Mouse (Mus musculus) G1E (cell line): ENCODE measurements around the gene St6galnac6. TPM values are rescaled to one million over a fixed set of nuclear protein-coding genes. Genes with fewer than 3 reads are reported as not detected.

ENCODE experiments used
- ATAC-seq: 2 replicates; pipeline ENCODE4 v1.8.0; 2016; ENCODE audit warnings: mild to moderate bottlenecking; ENCODE audit not compliant: insufficient number of reproducible peaks, poor library complexity, low FRiP score, severe bottlenecking; ENCODE audit errors: extremely low read depth
- DNase-seq: peaks from one replicate; pipeline ENCODE4 v3.0.0; 2012; ENCODE audit warnings: low spot score
- H3K27me3 ChIP-seq: 2 replicates; pipeline ENCODE4 v1.6.1; 2012; ENCODE audit warnings: mild to moderate bottlenecking, low read length, inconsistent platforms; ENCODE audit not compliant: insufficient read depth
- H3K36me3 ChIP-seq: replicated peaks from 2 replicates; pipeline ENCODE3; 2012; ENCODE audit warnings: mild to moderate bottlenecking, inconsistent platforms
- H3K4me1 ChIP-seq: 2 replicates; pipeline ENCODE4 v1.6.1; 2012; ENCODE audit warnings: low read depth, low read length, inconsistent platforms, mixed read lengths; ENCODE audit not compliant: insufficient read depth
- H3K4me3 ChIP-seq: 2 replicates; pipeline ENCODE4 v1.5.1; 2012; ENCODE audit warnings: low read depth, mild to moderate bottlenecking, inconsistent platforms, low read length, moderate library complexity, mixed read lengths
- H3K9me3 ChIP-seq: replicated peaks from 2 replicates; pipeline ENCODE4 v1.6.1; 2012; ENCODE audit warnings: inconsistent platforms
- CTCF ChIP-seq: IDR thresholded peaks from 2 replicates; pipeline ENCODE4 v1.5.1; 2012; ENCODE audit warnings: low read depth, low read length, inconsistent platforms, mixed read lengths
- GATA1 ChIP-seq: IDR thresholded peaks from 2 replicates; pipeline ENCODE4 v1.6.1; 2012; ENCODE audit warnings: borderline replicate concordance, low read length, inconsistent platforms, mixed read lengths
- GATA2 ChIP-seq: IDR thresholded peaks from 2 replicates; pipeline ENCODE4 v1.6.1; 2012; ENCODE audit warnings: low read depth, low read length, inconsistent platforms, borderline replicate concordance
- POLR2AphosphoS5 ChIP-seq: IDR thresholded peaks from 2 replicates; pipeline ENCODE4 v1.6.1; 2012; ENCODE audit warnings: low read depth, low read length, inconsistent platforms; ENCODE audit not compliant: insufficient replicate concordance
- TAL1 ChIP-seq: conservative IDR thresholded peaks from 2 replicates; pipeline ENCODE4 v1.6.1; 2012; ENCODE audit warnings: low read depth, low read length, inconsistent platforms, mixed read lengths
- polyA plus RNA-seq: library from polyadenylated mRNA; stranded (reverse); fragments of >175 nt; gene quantifications from 2 replicates; pipeline ENCODE4 v1.2.3, GENCODE M21; 2012
- total RNA-seq, 2 experiments: library from RNA; stranded (forward) in 1 of 2; stranded (reverse) in 1 of 2; fragments of 200-1000 nt in 1 of 2; fragments of >200 nt in 1 of 2; fragmentation: Nextera tagmentation in 1 of 2; gene quantifications; 2 replicates each; pipeline ENCODE4 v1.2.3; 2014 to 2017

The St6galnac6 gene
- 18.3 and 20.2 TPM in 2 replicates for total RNA-seq (2014; fragmentation: Nextera tagmentation)
- 16.8 and 19.8 TPM in 2 replicates for total RNA-seq (2017)
- 36.6 and 39.2 TPM in 2 replicates for polyA plus RNA-seq

GRCm38 (mm10) chr2:32599409-32599808, at the start of gene St6galnac6:
Gene St6galnac6, plus strand, starts transcription at chr2:32599709.
- Histone ChIP-seq H3K27me3 (no peaks in the 10 kb centered on the region), H3K4me1 (peaks cover 27% of the 10 kb centered on the region), H3K36me3 (peaks cover 61% of the 10 kb centered on the region), H3K9me3 (no peaks in the 10 kb centered on the region), H3K4me3 (no peak within 1 kb of the TSS)
- ATAC-seq (no peak), DNase-seq (no peak)
- TF ChIP-seq TAL1, result no peak
- no peak for TF ChIP-seq CTCF
- TF ChIP-seq POLR2AphosphoS5, result no peak
- TF ChIP-seq GATA1, result no peak
- TF ChIP-seq GATA2, result no peak

GRCm38 (mm10) chr2:32549764-32550163, 49.7 kb upstream of the St6galnac6 start:
- peaks cover 15% of the 10 kb centered on the region; the same call in 1 of the 2 replicates for H3K27me3 ChIP-seq
- DNase-seq (no peak), ATAC-seq (no peak)
- H3K36me3 ChIP-seq, result peaks cover 80% of the 10 kb centered on the region
- no peak overlapping the region for H3K4me3 ChIP-seq
- no peak for TF ChIP-seq CTCF
- no peak for TF ChIP-seq POLR2AphosphoS5
- no peak for TF ChIP-seq GATA2
- no peak for TF ChIP-seq TAL1
- TF ChIP-seq GATA1, result no peak
- peaks cover 17% of the 10 kb centered on the region for H3K4me1 ChIP-seq
- no peaks in the 10 kb centered on the region for H3K9me3 ChIP-seq

GRCm38 (mm10) chr2:32551236-32551635, 48.3 kb upstream of the St6galnac6 start:
- no peak for TF ChIP-seq CTCF
- TF ChIP-seq GATA1, result no peak
- TF ChIP-seq TAL1, result no peak
- no peak for TF ChIP-seq POLR2AphosphoS5
- TF ChIP-seq GATA2, result no peak
- Histone ChIP-seq H3K36me3 (peaks cover 78% of the 10 kb centered on the region), H3K27me3 (peaks cover 15% of the 10 kb centered on the region; the same call in 1 of the 2 replicates), H3K9me3 (no peaks in the 10 kb centered on the region), H3K4me1 (peaks cover 28% of the 10 kb centered on the region), H3K4me3 (no peak overlapping the region)
- DNase-seq (no peak), ATAC-seq (no peak)

GRCm38 (mm10) chr2:32553592-32554148, 45.8 kb upstream of the St6galnac6 start:
- Histone ChIP-seq H3K27me3 (peaks cover 21% of the 10 kb centered on the region; the same call in 1 of the 2 replicates), H3K4me1 (peaks cover 34% of the 10 kb centered on the region), H3K9me3 (no peaks in the 10 kb centered on the region), H3K36me3 (peaks cover 80% of the 10 kb centered on the region), H3K4me3 (no peak overlapping the region)
- ATAC-seq, result no peak
- TF ChIP-seq GATA1, result no peak
- DNase-seq, result no peak

GRCm38 (mm10) chr2:32555484-32555883, 44.0 kb upstream of the St6galnac6 start:
- ATAC-seq, result no peak
- no peak for DNase-seq
- TF ChIP-seq CTCF, result no peak
- no peak for TF ChIP-seq GATA1
- TF ChIP-seq POLR2AphosphoS5, result no peak
- no peak for TF ChIP-seq GATA2
- no peak for TF ChIP-seq TAL1
- peaks cover 16% of the 10 kb centered on the region; the same call in 1 of the 2 replicates for H3K27me3 ChIP-seq
- peaks cover 80% of the 10 kb centered on the region for H3K36me3 ChIP-seq
- peaks cover 38% of the 10 kb centered on the region for H3K4me1 ChIP-seq
- no peaks in the 10 kb centered on the region for H3K9me3 ChIP-seq
- no peak overlapping the region for H3K4me3 ChIP-seq

- DNase-seq, result no peak
- ATAC-seq, result no peak
- no peak overlapping the region for H3K4me3 ChIP-seq
- H3K4me1 ChIP-seq, result peaks cover 40% of the 10 kb centered on the region
- peaks cover 82% of the 10 kb centered on the region for H3K36me3 ChIP-seq
- TF ChIP-seq CTCF (no peak), GATA1 (no peak), TAL1 (no peak), POLR2AphosphoS5 (no peak), GATA2 (no peak)
- H3K27me3 ChIP-seq, result peaks cover 13% of the 10 kb centered on the region; the same call in 1 of the 2 replicates
- H3K9me3 ChIP-seq, result no peaks in the 10 kb centered on the region
Measured at GRCm38 (mm10) chr2:32556019-32556418, 43.5 kb upstream of the St6galnac6 start.

GRCm38 (mm10) chr2:32559570-32559969, 39.9 kb upstream of the St6galnac6 start:
- no peak for ATAC-seq
- no peak overlapping the region for H3K4me3 ChIP-seq
- DNase-seq, result no peak
- no peak for TF ChIP-seq GATA1
- no peak for TF ChIP-seq GATA2
- no peak for TF ChIP-seq CTCF
- TF ChIP-seq TAL1, result no peak
- TF ChIP-seq POLR2AphosphoS5, result no peak
- no peaks in the 10 kb centered on the region for H3K9me3 ChIP-seq
- peaks cover 89% of the 10 kb centered on the region for H3K36me3 ChIP-seq
- peaks cover 6% of the 10 kb centered on the region; the same call in 1 of the 2 replicates for H3K27me3 ChIP-seq
- H3K4me1 ChIP-seq, result peaks cover 31% of the 10 kb centered on the region
